13 mouse cellular contexts compared by ENCODE assay signal in the genomic region with DNA sequence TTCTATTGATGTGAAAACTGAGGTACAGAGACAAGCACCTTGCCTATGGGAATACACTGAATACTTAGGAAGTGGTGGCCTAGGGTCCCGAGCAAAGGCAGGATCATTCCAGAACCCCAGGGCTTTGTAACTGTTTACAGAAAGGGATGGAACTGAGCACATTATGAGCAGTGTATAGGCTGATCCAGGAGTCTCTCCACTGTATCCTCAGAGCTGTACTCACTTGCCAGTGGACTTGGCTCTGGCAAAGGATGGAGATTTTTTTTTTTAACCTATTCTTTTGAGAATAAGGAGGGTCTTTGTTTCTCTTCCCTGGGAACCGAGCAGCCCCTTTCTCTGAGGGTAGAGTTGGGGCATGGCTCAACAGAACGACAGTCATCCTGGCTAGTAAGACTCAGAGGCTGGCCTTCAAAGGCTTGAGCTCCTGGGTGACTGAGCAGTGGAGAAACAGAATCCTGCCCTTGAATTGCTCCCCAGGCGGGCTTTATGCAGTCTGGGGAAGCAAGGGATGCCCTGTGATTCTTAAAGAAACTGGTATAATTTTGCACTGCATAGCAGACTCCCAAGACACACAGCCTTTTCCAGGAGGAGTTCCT. TPM values are rescaled to one million over a fixed set of nuclear protein-coding genes. Genes with fewer than 3 reads are reported as not detected.
A peak's percentile ranks its signal among the peaks of the same experiment; 100 is the strongest.
DNase-seq lines count a peak whose midpoint lies in the region; ATAC-seq and TF ChIP-seq lines count a peak whose summit lies in the region.
"Had no signal": no experiment of that assay in that cellular context is flagged by ENCODE, and none has a peak within 500 bp of the region (broad histone marks: within the 10 kb centered on the region; RNA-seq: fewer than 3 reads in every experiment).

No protein-coding gene starts in this region.

- no peak overlapping the region for H3K9ac ChIP-seq in hindbrain, embryonic 13.5 days
- no peak overlapping the region for H3K9ac ChIP-seq in forebrain, embryonic 16.5 days (replicated peaks; ENCODE audit: low read depth, low read length)
- no peak overlapping the region for H3K9ac ChIP-seq in midbrain, embryonic 12.5 days (replicated peaks)
- H3K9ac ChIP-seq: limb, embryonic 15.5 days had no signal

- H3K9me3 ChIP-seq in hindbrain, embryonic 13.5 days, result no peaks in the 10 kb centered on the region
- no peaks in the 10 kb centered on the region for H3K9me3 ChIP-seq in hindbrain, embryonic 10.5 days
- no peaks in the 10 kb centered on the region for H3K9me3 ChIP-seq in forebrain, embryonic 16.5 days (ENCODE audit: control insufficient read depth, low read length)
- no peaks in the 10 kb centered on the region for H3K9me3 ChIP-seq in midbrain, embryonic 12.5 days
- H3K9me3 ChIP-seq: limb, embryonic 15.5 days had no signal

- H3K27me3 ChIP-seq in hindbrain, embryonic 13.5 days, result no peaks in the 10 kb centered on the region
- no peaks in the 10 kb centered on the region for H3K27me3 ChIP-seq in hindbrain, embryonic 10.5 days (ENCODE audit: insufficient read depth, poor library complexity, severe bottlenecking)
- no peaks in the 10 kb centered on the region for H3K27me3 ChIP-seq in forebrain, embryonic 16.5 days (replicated peaks; ENCODE audit: control insufficient read depth, insufficient read depth, low read length)
- no peaks in the 10 kb centered on the region for H3K27me3 ChIP-seq in midbrain, embryonic 12.5 days
- H3K27me3 ChIP-seq: limb, embryonic 15.5 days had no signal

- peak overlapping the region; percentile 66 for H3K27ac ChIP-seq in hindbrain, embryonic 13.5 days
- no peak overlapping the region for H3K27ac ChIP-seq in hindbrain, embryonic 10.5 days
- peak overlapping the region; percentile 94 for H3K27ac ChIP-seq in cortical plate, adult 2 months (ENCODE audit: insufficient read depth, low read length)
- no peak overlapping the region; the same call in 1 of the 2 replicates for H3K27ac ChIP-seq in forebrain, embryonic 16.5 days (ENCODE audit: low read length)
- H3K27ac ChIP-seq in midbrain, embryonic 12.5 days (replicated peaks), result 0 out of 2 replicates have a peak overlapping the region, but pooled peaks have one; percentile 10
- H3K27ac ChIP-seq: limb, embryonic 15.5 days had no signal

- no peaks in the 10 kb centered on the region for H3K36me3 ChIP-seq in hindbrain, embryonic 13.5 days
- no peaks in the 10 kb centered on the region for H3K36me3 ChIP-seq in hindbrain, embryonic 10.5 days
- H3K36me3 ChIP-seq in forebrain, embryonic 16.5 days (ENCODE audit: control insufficient read depth, insufficient read depth), result no peaks in the 10 kb centered on the region
- no peaks in the 10 kb centered on the region for H3K36me3 ChIP-seq in midbrain, embryonic 12.5 days
- H3K36me3 ChIP-seq: limb, embryonic 15.5 days had no signal

- H3K4me3 ChIP-seq in hindbrain, embryonic 13.5 days, result no peak overlapping the region
- no peak overlapping the region for H3K4me3 ChIP-seq in hindbrain, embryonic 10.5 days
- H3K4me3 ChIP-seq in cortical plate, adult 2 months (ENCODE audit: insufficient read depth, low read length), result no peak overlapping the region
- H3K4me3 ChIP-seq in forebrain, embryonic 16.5 days (replicated peaks; ENCODE audit: low read length), result no peak overlapping the region
- no peak overlapping the region for H3K4me3 ChIP-seq in midbrain, embryonic 12.5 days
- H3K4me3 ChIP-seq: limb, embryonic 15.5 days had no signal

- peaks cover 16% of the 10 kb centered on the region for H3K4me1 ChIP-seq in hindbrain, embryonic 13.5 days (replicated peaks)
- H3K4me1 ChIP-seq in hindbrain, embryonic 10.5 days (replicated peaks), result peaks cover 26% of the 10 kb centered on the region
- H3K4me1 ChIP-seq in cortical plate, adult 2 months (ENCODE audit: control insufficient read depth, insufficient read depth, low read length), result no peaks in the 10 kb centered on the region
- peaks cover 15% of the 10 kb centered on the region for H3K4me1 ChIP-seq in forebrain, embryonic 16.5 days (replicated peaks; ENCODE audit: control insufficient read depth, insufficient read depth, low read length)
- peaks cover 17% of the 10 kb centered on the region for H3K4me1 ChIP-seq in midbrain, embryonic 12.5 days
- H3K4me1 ChIP-seq: limb, embryonic 15.5 days had no signal

- 29% methylated on average over 4 of the region's 4 CpGs for WGBS in hindbrain, embryonic 13.5 days
- WGBS in hindbrain, embryonic 10.5 days, result 29% methylated on average over 4 of the region's 4 CpGs
- 8% methylated on average over 4 of the region's 4 CpGs for WGBS in forebrain, embryonic 16.5 days
- WGBS in midbrain, embryonic 12.5 days, result 25% methylated on average over 4 of the region's 4 CpGs

- H3K4me2 ChIP-seq in hindbrain, embryonic 13.5 days, result no peak overlapping the region
- H3K4me2 ChIP-seq in forebrain, embryonic 16.5 days (ENCODE audit: low read length), result no peak overlapping the region
- H3K4me2 ChIP-seq in midbrain, embryonic 12.5 days (replicated peaks), result no peak overlapping the region
- H3K4me2 ChIP-seq: limb, embryonic 15.5 days had no signal

- no peak for TF ChIP-seq POLR2A in cortical plate, adult 2 months (IDR thresholded peaks at IDR 0.05; ENCODE audit: extremely low read depth, insufficient read depth, low read length)

- ATAC-seq in hindbrain, embryonic 13.5 days (ENCODE audit: low FRiP score), result peak; percentile 84
- peak; percentile 89 for ATAC-seq in forebrain, embryonic 16.5 days
- ATAC-seq in midbrain, embryonic 12.5 days (ENCODE audit: low FRiP score, low read depth), result no peak
- ATAC-seq: intestine, embryonic 16.5 days had no signal

- no peak for TF ChIP-seq CTCF in cortical plate, adult 2 months (IDR thresholded peaks at IDR 0.05; ENCODE audit: extremely low read depth, insufficient read depth, low read length)

- no peak for DNase-seq in hindbrain, embryonic 10.5 days (ENCODE audit: low spot score)
- DNase-seq in adrenal gland, postnatal 36 days, result no peak
- DNase-seq in lung, postnatal 36 days, result no peak
- DNase-seq in natural killer cell, adult 2 months (ENCODE audit: low spot score in 2 of 2), result no peak
- DNase-seq: embryo, embryonic 11 days; gastrocnemius, postnatal 36 days; lung, postnatal 10 days had no signal

RNA-seq across cellular contexts. Expression of a gene that starts 38.9 kb away (rescaled TPM):
- 3.4 and 3.8 TPM in 2 replicates for polyA plus RNA-seq in hindbrain, embryonic 13.5 days (2015; fragmentation: Nextera tagmentation; extraction: Ambion mirVana)
- polyA plus RNA-seq in hindbrain, embryonic 10.5 days (2016; fragmentation: Nextera tagmentation; extraction: Ambion mirVana), result 1.3 and 1.6 TPM in 2 replicates
- 11.4 and 12.0 TPM in 2 replicates for polyA plus RNA-seq in cortical plate, adult 2 months (2012; rRNA removed)
- polyA plus RNA-seq in forebrain, embryonic 16.5 days (2015; fragmentation: Nextera tagmentation; extraction: Ambion mirVana), result 10.3 and 10.7 TPM in 2 replicates
- polyA plus RNA-seq in midbrain, embryonic 12.5 days (2016; fragmentation: Nextera tagmentation; extraction: Ambion mirVana), result 1.4 and 2.0 TPM in 2 replicates
- total RNA-seq in adrenal gland, postnatal 36 days (2021), result under 1 TPM in 1 of 2 experiments, not detected in 1; 0.03 TPM
- total RNA-seq: gastrocnemius, postnatal 36 days had no signal

Comparison
In these comparisons a context has a peak if more than half of its experiments do, and no peak if none do; other contexts are left out.
1. H3K27ac ChIP-seq: peak in hindbrain, embryonic 13.5 days (single experiment), cortical plate, adult 2 months (single experiment) and midbrain, embryonic 12.5 days (single experiment); none in hindbrain, embryonic 10.5 days (single experiment) and forebrain, embryonic 16.5 days (single experiment).